Mouse (Mus musculus): ENCODE results near the gene Synpr. TPM values are rescaled to one million over a fixed set of nuclear protein-coding genes. Genes with fewer than 3 reads are reported as not detected.

The Synpr gene
- polyA plus RNA-seq, 1 experiment from 2014 or later = 9.5 TPM

DNA sequence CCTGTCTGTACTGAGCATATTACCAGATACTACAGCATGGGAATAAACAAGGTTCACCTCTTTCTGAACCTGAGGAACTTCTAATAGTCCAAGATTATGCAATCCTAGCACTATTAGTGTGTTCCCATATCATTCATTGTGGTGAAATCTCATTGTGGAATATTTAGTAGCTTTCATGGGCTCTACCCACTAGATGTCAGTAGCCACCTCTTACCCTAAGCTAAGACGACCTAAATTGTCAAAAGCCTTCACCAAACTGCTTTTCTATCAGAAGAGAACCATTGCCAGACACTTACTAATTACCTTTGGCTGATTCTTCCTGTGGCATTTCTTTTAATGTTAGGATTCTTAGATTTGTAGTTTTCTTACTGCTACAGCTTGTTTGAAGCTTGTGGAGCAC, 174.8 kb downstream of the Synpr start:
- Histone ChIP-seq H3K4me3 (ENCODE audit: low read depth, low read length) (no peak overlapping the region), H3K36me3 (ENCODE audit: control insufficient read depth, insufficient read depth, low read length) (no peaks in the 10 kb centered on the region), H3K4me1 (ENCODE audit: control insufficient read depth, insufficient read depth, low read length) (no peaks in the 10 kb centered on the region), H3K27me3 (ENCODE audit: control insufficient read depth, insufficient read depth, low read length) (no peaks in the 10 kb centered on the region), H3K27ac (ENCODE audit: low read depth, low read length) (no peak overlapping the region), H3K9me3 (ENCODE audit: control insufficient read depth, low read length) (no peaks in the 10 kb centered on the region), H3K4me2 (ENCODE audit: low read depth) (no peak overlapping the region), H3K9ac (ENCODE audit: low read length) (no peak overlapping the region)
- no peak for ATAC-seq (ENCODE audit: insufficient read depth, low FRiP score, low TSS enrichment)
- 25% methylated on average over 1 of the region's 1 CpGs for WGBS
- no peak for DNase-seq (ENCODE audit: low spot score)

DNA sequence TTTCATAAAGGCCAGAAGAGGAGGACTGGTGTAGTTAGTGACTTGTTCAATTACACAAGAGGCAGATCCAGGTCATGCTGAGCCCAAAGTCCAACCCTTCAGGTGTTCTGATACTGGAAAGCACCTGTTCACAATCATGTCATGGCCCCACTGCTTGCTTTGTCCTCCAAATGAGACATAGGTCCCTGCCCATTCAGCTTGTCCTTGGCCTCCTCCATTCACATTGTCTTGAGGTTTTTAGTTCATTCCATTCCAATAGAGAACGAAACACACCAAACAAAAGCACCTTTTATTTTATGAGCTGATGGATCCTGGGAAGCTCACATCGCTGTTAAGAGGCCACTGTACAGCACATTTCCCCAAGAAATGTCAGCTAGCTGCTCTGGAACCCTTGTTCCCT, 184.6 kb downstream of the Synpr start:
- Histone ChIP-seq H3K9me3 (ENCODE audit: control insufficient read depth, low read length) (no peaks in the 10 kb centered on the region), H3K36me3 (ENCODE audit: control insufficient read depth, insufficient read depth, low read length) (no peaks in the 10 kb centered on the region), H3K4me1 (ENCODE audit: control insufficient read depth, insufficient read depth, low read length) (no peaks in the 10 kb centered on the region), H3K27ac (ENCODE audit: low read depth, low read length) (no peak overlapping the region), H3K27me3 (ENCODE audit: control insufficient read depth, insufficient read depth, low read length) (no peaks in the 10 kb centered on the region), H3K9ac (ENCODE audit: low read length) (no peak overlapping the region), H3K4me2 (ENCODE audit: low read depth) (no peak overlapping the region), H3K4me3 (ENCODE audit: low read depth, low read length) (no peak overlapping the region)
- WGBS = 69% methylated on average over 2 of the region's 2 CpGs
- DNase-seq (ENCODE audit: low spot score) (no peak), ATAC-seq (ENCODE audit: insufficient read depth, low FRiP score, low TSS enrichment) (no peak)

DNA sequence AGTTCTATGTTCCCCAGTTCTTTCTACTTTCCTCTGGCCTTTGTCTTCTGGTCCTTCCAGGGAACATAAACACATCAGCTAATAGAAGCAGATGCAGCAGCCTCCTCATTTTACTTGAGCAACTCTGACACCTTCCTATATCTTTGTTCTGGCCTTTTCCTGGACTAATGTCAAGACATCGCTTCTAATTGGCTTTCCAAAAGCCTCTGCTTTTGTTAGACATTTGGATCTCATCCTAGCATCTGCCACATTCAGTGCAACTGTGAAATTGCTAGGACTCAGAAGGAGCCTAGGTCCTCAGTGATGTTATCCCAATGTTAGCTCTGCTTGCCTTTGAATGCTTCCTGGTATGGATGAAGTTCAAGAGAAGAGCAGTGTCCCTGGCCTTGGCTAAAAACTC, 193.2 kb downstream of the Synpr start:
- ATAC-seq (ENCODE audit: insufficient read depth, low FRiP score, low TSS enrichment) = no peak
- 90% methylated on average over 1 of the region's 1 CpGs for WGBS
- no peak overlapping the region for H3K4me3 ChIP-seq (ENCODE audit: low read depth, low read length)
- no peak overlapping the region for H3K9ac ChIP-seq (ENCODE audit: low read length)
- H3K36me3 ChIP-seq (ENCODE audit: control insufficient read depth, insufficient read depth, low read length) = no peaks in the 10 kb centered on the region
- no peaks in the 10 kb centered on the region for H3K4me1 ChIP-seq (ENCODE audit: control insufficient read depth, insufficient read depth, low read length)
- no peak overlapping the region for H3K4me2 ChIP-seq (ENCODE audit: low read depth)
- no peaks in the 10 kb centered on the region for H3K9me3 ChIP-seq (ENCODE audit: control insufficient read depth, low read length)
- DNase-seq (ENCODE audit: low spot score) = no peak
- H3K27me3 ChIP-seq (ENCODE audit: control insufficient read depth, insufficient read depth, low read length) = no peaks in the 10 kb centered on the region
- no peak overlapping the region for H3K27ac ChIP-seq (ENCODE audit: low read depth, low read length)

DNA sequence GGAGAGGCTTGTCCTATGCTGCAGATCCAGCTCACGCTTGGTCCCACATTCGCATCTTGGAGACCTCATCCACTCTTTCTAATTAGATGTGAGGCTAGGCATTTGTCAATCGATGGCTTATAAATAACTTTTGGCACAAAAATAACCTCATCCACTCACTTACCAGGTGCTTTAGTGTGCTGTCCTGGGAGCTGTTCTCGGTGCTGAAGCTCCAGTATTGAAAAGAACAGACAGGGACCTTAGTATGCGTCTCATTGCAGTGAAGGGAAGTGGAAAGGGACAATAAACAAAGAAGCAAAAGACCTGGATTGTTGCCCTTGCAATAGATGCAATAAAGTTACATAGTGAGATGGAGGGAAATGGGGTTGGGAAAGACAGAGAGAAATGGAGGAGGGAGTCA, 220.8 kb downstream of the Synpr start:
- Histone ChIP-seq H3K9me3 (ENCODE audit: control insufficient read depth, low read length) (no peaks in the 10 kb centered on the region), H3K36me3 (ENCODE audit: control insufficient read depth, insufficient read depth, low read length) (no peaks in the 10 kb centered on the region), H3K4me1 (ENCODE audit: control insufficient read depth, insufficient read depth, low read length) (no peaks in the 10 kb centered on the region), H3K4me2 (ENCODE audit: low read depth) (no peak overlapping the region), H3K4me3 (ENCODE audit: low read depth, low read length) (no peak overlapping the region), H3K27ac (ENCODE audit: low read depth, low read length) (no peak overlapping the region), H3K9ac (ENCODE audit: low read length) (no peak overlapping the region), H3K27me3 (ENCODE audit: control insufficient read depth, insufficient read depth, low read length) (no peaks in the 10 kb centered on the region)
- no peak for ATAC-seq (ENCODE audit: insufficient read depth, low FRiP score, low TSS enrichment)
- DNase-seq (ENCODE audit: low spot score) = peak; percentile 10
- WGBS = 56% methylated on average over 5 of the region's 5 CpGs

DNA sequence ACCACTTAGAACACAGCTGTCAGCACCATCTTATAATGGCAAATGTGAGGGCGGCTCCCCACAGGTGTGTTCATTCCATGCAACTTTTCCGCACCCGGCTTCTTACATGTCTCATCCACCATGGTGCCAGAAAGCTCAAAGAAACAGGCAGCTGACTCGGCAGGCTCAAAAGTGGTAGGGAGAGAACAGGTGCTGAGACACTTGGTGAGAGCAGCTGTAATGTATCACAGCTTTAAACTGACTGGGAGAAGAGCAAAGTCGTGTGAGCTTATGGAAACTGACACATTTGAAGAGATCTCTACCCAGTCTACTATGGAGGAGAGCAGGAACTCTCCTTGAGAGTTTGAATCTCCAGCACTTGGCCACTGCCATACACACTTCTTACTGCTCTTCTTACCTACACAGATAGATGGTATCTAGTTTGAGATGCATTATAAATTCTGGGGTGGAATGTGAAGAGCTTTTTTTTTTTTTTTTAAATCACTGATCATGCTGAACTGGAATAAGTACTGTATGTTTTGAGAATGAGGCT, 234.1 kb downstream of the Synpr start:
- Histone ChIP-seq H3K4me2 (ENCODE audit: low read depth) (no peak overlapping the region), H3K4me1 (ENCODE audit: control insufficient read depth, insufficient read depth, low read length) (no peaks in the 10 kb centered on the region), H3K27me3 (ENCODE audit: control insufficient read depth, insufficient read depth, low read length) (no peaks in the 10 kb centered on the region), H3K27ac (ENCODE audit: low read depth, low read length) (no peak overlapping the region), H3K9me3 (ENCODE audit: control insufficient read depth, low read length) (no peaks in the 10 kb centered on the region), H3K36me3 (ENCODE audit: control insufficient read depth, insufficient read depth, low read length) (no peaks in the 10 kb centered on the region), H3K9ac (ENCODE audit: low read length) (no peak overlapping the region), H3K4me3 (ENCODE audit: low read depth, low read length) (no peak overlapping the region)
- DNase-seq (ENCODE audit: low spot score) = no peak
- no peak for ATAC-seq (ENCODE audit: insufficient read depth, low FRiP score, low TSS enrichment)
- WGBS = 89% methylated on average over 5 of the region's 5 CpGs

DNA sequence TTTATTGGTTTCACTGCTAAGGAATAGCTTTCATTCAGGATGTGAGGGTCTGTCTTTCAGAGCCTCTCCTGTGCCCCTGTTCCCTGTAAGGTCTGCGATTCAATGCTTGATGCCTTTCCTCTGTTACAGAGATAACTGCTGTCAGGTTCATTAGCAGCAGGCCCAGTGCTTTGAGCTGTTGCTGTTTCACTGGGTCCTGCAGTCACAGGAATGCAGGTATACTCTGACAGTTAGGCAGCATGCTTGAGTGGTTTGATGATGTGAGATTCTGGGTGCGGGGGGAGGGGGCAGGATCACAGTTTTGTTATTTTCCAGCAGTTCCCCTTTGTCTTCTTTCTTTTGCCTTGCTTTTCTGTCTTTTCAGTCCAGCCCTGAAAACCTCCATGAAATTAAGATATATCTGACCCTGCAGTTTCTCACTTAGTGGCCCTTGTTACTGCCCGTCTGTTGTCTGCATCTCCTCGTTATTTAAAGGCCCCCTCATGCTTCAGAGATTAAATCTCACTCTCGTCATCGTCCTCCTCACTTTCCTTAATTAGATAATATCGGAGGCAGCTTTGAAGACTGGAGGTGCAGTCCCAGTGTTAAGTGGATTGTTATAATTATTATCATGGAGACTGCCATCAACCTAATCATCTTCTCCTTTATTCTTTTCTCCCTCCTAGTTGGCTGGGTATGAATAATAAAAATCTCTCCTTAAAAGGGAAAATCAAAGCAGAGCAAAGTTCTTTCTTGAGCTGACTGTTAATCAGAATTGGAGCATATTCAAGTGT, 234.8 kb downstream of the Synpr start:
- no peak overlapping the region for H3K4me2 ChIP-seq (ENCODE audit: low read depth)
- no peaks in the 10 kb centered on the region for H3K27me3 ChIP-seq (ENCODE audit: control insufficient read depth, insufficient read depth, low read length)
- no peak overlapping the region for H3K9ac ChIP-seq (ENCODE audit: low read length)
- DNase-seq (ENCODE audit: low spot score) = no peak
- H3K9me3 ChIP-seq (ENCODE audit: control insufficient read depth, low read length) = no peaks in the 10 kb centered on the region
- 74% methylated on average over 7 of the region's 7 CpGs for WGBS
- no peaks in the 10 kb centered on the region for H3K4me1 ChIP-seq (ENCODE audit: control insufficient read depth, insufficient read depth, low read length)
- ATAC-seq (ENCODE audit: insufficient read depth, low FRiP score, low TSS enrichment) = no peak
- H3K27ac ChIP-seq (ENCODE audit: low read depth, low read length) = no peak overlapping the region
- no peaks in the 10 kb centered on the region for H3K36me3 ChIP-seq (ENCODE audit: control insufficient read depth, insufficient read depth, low read length)
- H3K4me3 ChIP-seq (ENCODE audit: low read depth, low read length) = no peak overlapping the region

DNA sequence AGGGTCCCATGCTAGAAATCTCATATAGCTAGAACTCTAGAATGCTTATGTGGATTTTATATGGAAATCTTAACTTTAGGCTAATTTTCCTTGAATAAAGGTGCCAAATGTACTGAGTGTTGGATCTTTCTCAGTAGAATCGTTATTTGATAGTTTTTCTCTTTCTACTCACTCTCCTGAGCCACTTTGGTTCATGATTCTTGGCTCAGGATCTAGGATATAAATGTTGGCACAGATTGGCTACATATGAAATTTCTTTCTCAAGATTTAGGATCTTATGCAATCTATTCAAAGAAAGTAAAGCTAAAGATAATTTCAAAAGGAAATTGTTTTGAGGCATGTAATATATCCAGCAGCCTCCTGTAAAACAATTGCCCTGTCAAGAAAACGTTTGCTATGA, 263.2 kb downstream of the Synpr start:
- no peak for ATAC-seq (ENCODE audit: insufficient read depth, low FRiP score, low TSS enrichment)
- Histone ChIP-seq H3K9me3 (ENCODE audit: control insufficient read depth, low read length) (no peaks in the 10 kb centered on the region), H3K4me3 (ENCODE audit: low read depth, low read length) (no peak overlapping the region), H3K9ac (ENCODE audit: low read length) (no peak overlapping the region), H3K27ac (ENCODE audit: low read depth, low read length) (no peak overlapping the region), H3K4me1 (ENCODE audit: control insufficient read depth, insufficient read depth, low read length) (no peaks in the 10 kb centered on the region), H3K4me2 (ENCODE audit: low read depth) (no peak overlapping the region), H3K36me3 (ENCODE audit: control insufficient read depth, insufficient read depth, low read length) (no peaks in the 10 kb centered on the region), H3K27me3 (ENCODE audit: control insufficient read depth, insufficient read depth, low read length) (no peaks in the 10 kb centered on the region)
- 63% methylated on average over 2 of the region's 2 CpGs for WGBS
- no peak for DNase-seq (ENCODE audit: low spot score)

DNA sequence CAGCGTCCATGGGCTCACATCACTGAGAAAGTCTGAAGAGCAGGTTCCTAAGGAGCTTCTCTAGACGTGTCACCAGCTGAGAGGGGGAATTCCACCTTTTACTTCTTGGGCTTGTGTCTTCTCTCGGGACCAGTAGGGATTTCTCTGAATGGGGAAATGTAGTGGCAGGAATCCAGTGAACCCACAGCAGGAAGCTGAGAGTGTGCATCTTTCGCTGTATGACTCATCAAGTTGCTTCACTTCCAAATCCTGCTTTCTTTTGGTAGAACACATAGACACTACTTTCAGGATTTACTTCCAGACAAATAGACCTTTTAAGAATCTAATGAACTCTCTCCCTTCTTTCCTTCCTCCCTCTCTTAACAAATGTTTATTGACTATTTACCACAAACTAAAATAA, 266.6 kb downstream of the Synpr start:
- ATAC-seq (ENCODE audit: insufficient read depth, low FRiP score, low TSS enrichment) (no peak), DNase-seq (ENCODE audit: low spot score) (no peak)
- no peaks in the 10 kb centered on the region for H3K4me1 ChIP-seq (ENCODE audit: control insufficient read depth, insufficient read depth, low read length)
- H3K27ac ChIP-seq (ENCODE audit: low read depth, low read length) = no peak overlapping the region
- H3K9me3 ChIP-seq (ENCODE audit: control insufficient read depth, low read length) = no peaks in the 10 kb centered on the region
- no peaks in the 10 kb centered on the region for H3K36me3 ChIP-seq (ENCODE audit: control insufficient read depth, insufficient read depth, low read length)
- no peaks in the 10 kb centered on the region for H3K27me3 ChIP-seq (ENCODE audit: control insufficient read depth, insufficient read depth, low read length)
- H3K9ac ChIP-seq (ENCODE audit: low read length) = no peak overlapping the region
- no peak overlapping the region for H3K4me3 ChIP-seq (ENCODE audit: low read depth, low read length)
- WGBS = 78% methylated on average over 4 of the region's 4 CpGs
- no peak overlapping the region for H3K4me2 ChIP-seq (ENCODE audit: low read depth)

DNA sequence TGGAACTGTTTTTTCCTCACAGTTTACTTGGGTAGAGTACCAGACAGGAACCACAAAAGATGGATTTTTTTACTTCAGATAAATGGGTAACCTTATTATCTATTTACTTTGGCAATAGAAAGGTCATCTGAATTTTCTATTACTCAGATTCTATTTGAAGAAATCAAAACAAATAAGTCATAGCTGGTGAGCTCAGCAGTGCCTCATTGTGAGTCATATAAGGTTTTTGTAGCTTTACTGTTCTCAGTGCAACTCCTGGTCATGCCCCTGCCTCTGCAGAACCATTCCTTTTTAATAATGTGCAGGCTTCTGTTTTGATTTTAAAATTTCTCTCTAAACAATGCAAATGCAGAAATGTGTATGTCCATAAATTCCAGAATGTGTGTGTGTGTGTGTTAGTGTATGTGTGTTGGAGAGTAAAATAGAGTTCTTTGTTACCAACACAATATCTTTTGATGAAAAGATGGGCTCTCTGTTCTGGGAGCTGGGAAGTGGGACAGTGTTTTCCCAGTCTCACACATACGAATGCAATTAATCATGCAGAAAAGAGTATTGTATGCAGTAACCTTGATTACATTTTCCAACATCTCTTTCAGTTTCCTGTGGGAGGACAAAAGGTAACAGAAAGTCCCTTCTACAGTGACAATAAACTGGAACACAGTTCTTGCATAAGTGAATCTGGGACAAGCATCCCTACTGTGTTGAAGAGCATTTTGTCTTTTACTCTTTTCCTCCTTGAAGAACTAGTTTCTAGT, 269.2 kb downstream of the Synpr start:
- no peaks in the 10 kb centered on the region for H3K36me3 ChIP-seq (ENCODE audit: control insufficient read depth, insufficient read depth, low read length)
- no peak for DNase-seq (ENCODE audit: low spot score)
- H3K4me1 ChIP-seq (ENCODE audit: control insufficient read depth, insufficient read depth, low read length) = no peaks in the 10 kb centered on the region
- H3K27me3 ChIP-seq (ENCODE audit: control insufficient read depth, insufficient read depth, low read length) = no peaks in the 10 kb centered on the region
- H3K4me2 ChIP-seq (ENCODE audit: low read depth) = no peak overlapping the region
- 64% methylated on average over 1 of the region's 1 CpGs for WGBS
- no peaks in the 10 kb centered on the region for H3K9me3 ChIP-seq (ENCODE audit: control insufficient read depth, low read length)
- no peak overlapping the region for H3K9ac ChIP-seq (ENCODE audit: low read length)
- no peak for ATAC-seq (ENCODE audit: insufficient read depth, low FRiP score, low TSS enrichment)
- no peak overlapping the region for H3K4me3 ChIP-seq (ENCODE audit: low read depth, low read length)
- no peak overlapping the region for H3K27ac ChIP-seq (ENCODE audit: low read depth, low read length)

Measured in neural tube, embryonic 11.5 days (tissue).